Mouse (Mus musculus) stomach, embryonic 14.5 days (tissue): Measurements from ENCODE around the gene Efna5. TPM values are rescaled to one million over a fixed set of nuclear protein-coding genes. Genes with fewer than 3 reads are reported as not detected.

Experiments used
- ATAC-seq: fragments of 200-750 bp; cut with Nextera tagmentation; 2 replicates; pipeline ENCODE4 v1.8.0; 2017; ENCODE audit warnings: low read depth, moderate TSS enrichment; ENCODE audit not compliant: insufficient number of reproducible peaks, insufficient read depth, low FRiP score
- H3K27ac ChIP-seq: fragments of 300-500 bp; sonication (generic); 2 replicates; pipeline ENCODE4 v1.5.1; 2014; ENCODE audit warnings: mild to moderate bottlenecking, low read length, moderate library complexity, mixed read lengths
- H3K27me3 ChIP-seq: fragments of 300-500 bp; sonication (generic); 2 replicates; pipeline ENCODE4 v1.6.1; 2014; ENCODE audit warnings: low read length, control low read depth, mixed read lengths; ENCODE audit not compliant: control insufficient read depth, insufficient read depth
- H3K36me3 ChIP-seq: fragments of 300-500 bp; sonication (generic); 2 replicates; pipeline ENCODE4 v1.6.1; 2014; ENCODE audit warnings: mild to moderate bottlenecking, control low read depth, low read length, moderate library complexity, mixed read lengths; ENCODE audit not compliant: control insufficient read depth, insufficient read depth
- H3K4me1 ChIP-seq: fragments of 300-500 bp; sonication (generic); 2 replicates; pipeline ENCODE4 v1.6.1; 2014; ENCODE audit warnings: low read length, control low read depth, mixed read lengths; ENCODE audit not compliant: control insufficient read depth, insufficient read depth
- H3K4me2 ChIP-seq: fragments of 300-500 bp; sonication (generic); replicated peaks from 2 replicates; pipeline ENCODE4 v1.6.1; 2014; ENCODE audit warnings: low read depth, low read length, control low read depth
- H3K4me3 ChIP-seq: fragments of 300-500 bp; sonication (generic); 2 replicates; pipeline ENCODE4 v1.5.1; 2014; ENCODE audit warnings: low read depth, low read length, control low read depth
- H3K9ac ChIP-seq: fragments of 300-500 bp; sonication (generic); replicated peaks from 2 replicates; pipeline ENCODE4 v1.6.1; 2014; ENCODE audit warnings: low read depth, mild to moderate bottlenecking, control low read depth, low read length, moderate library complexity, mixed read lengths
- H3K9me3 ChIP-seq: fragments of 300-500 bp; sonication (generic); 2 replicates; pipeline ENCODE4 v1.6.1; 2016; ENCODE audit warnings: low read depth, low read length, control low read depth; ENCODE audit not compliant: control insufficient read depth
- WGBS: fragments of 180-500 bp; shearing (Covaris S2); extraction: QIAGEN DNeasy Blood & Tissue Kit; methylation state at CpG from one replicate; pipeline ENCODE4 v1.1.7; 2014; 5-methylcytosine and 5-hydroxymethylcytosine counted together
- polyA plus RNA-seq: library from polyadenylated mRNA; unstranded; fragments of >200 nt; fragmentation: Nextera tagmentation; extraction: Ambion mirVana; gene quantifications from 2 replicates; pipeline ENCODE4 v1.2.1, GENCODE M21; 2014

The Efna5 gene
- polyA plus RNA-seq, 1 experiment from 2014 or later = 58.6 TPM

DNA sequence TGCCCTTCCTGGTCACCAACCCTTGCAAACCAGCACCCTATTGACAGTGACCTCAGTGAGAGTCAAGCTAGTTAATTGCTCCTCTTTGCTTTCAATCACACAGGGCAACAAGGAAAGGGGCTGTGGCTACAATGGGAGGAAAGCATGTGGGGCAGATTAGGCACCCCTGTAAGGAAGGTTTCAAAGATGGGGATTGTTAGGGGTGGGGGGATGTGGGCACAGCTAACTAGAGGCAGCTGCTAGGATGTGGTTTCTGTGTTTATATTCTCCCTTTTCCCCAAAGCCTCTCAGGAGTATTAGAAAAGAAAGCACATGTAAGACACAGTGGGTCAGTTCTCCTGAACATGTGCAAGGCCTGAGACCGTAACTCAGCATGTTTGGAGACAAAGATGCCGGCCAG, 62.8 kb downstream of the Efna5 start:
- Histone ChIP-seq H3K27ac (no peak overlapping the region), H3K9ac (no peak overlapping the region), H3K4me1 (peaks cover 19% of the 10 kb centered on the region), H3K4me2 (no peak overlapping the region), H3K27me3 (no peaks in the 10 kb centered on the region), H3K4me3 (no peak overlapping the region), H3K36me3 (no peaks in the 10 kb centered on the region), H3K9me3 (no peaks in the 10 kb centered on the region)
- WGBS = 53% methylated on average over 2 of the region's 2 CpGs
- no peak for ATAC-seq

DNA sequence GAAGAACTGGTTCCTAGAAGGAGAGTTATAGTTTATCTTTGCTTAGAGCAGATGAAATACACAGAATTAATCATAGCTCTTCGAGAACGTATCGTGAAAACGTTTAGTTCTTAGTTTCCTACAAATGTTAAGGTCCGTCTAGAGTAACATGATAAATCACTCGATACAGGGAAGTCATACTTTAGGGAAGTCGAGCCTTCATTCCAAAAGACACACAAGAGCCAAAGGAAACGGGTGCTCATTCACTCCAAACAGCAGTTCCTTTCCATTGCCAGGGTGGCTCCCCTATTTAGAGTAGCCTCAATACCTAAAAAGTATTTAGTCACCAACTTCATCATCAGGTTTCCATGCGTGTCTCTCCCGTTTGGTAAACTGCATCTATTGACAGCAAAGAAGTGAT, 64.2 kb downstream of the Efna5 start:
- H3K27me3 ChIP-seq = no peaks in the 10 kb centered on the region
- H3K36me3 ChIP-seq = no peaks in the 10 kb centered on the region
- no peak overlapping the region for H3K4me3 ChIP-seq
- H3K9me3 ChIP-seq = no peaks in the 10 kb centered on the region
- H3K4me1 ChIP-seq = peaks cover 19% of the 10 kb centered on the region
- ATAC-seq = no peak
- no peak overlapping the region for H3K27ac ChIP-seq
- H3K9ac ChIP-seq = no peak overlapping the region
- WGBS = 36% methylated on average over 10 of the region's 10 CpGs
- no peak overlapping the region for H3K4me2 ChIP-seq

DNA sequence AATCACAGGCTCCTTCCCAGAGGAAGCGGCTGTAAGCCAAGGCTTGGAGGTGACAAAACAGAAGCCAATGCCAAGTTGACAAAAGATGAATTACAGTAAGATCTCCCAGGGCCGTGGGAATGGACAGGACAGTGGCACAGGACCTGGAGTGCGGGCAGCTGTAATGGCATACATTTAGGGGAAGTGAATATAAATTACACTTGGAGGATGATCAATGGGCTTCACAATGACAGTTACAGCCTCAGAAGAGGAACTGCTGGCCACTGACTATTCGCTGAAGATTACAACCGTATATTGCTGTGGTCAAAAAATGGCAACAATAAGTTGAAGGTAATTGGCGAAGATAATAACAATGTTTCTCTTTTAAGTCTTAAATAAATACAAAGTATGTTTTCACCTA, 67.7 kb downstream of the Efna5 start:
- no peak overlapping the region for H3K27ac ChIP-seq
- H3K4me3 ChIP-seq = no peak overlapping the region
- H3K36me3 ChIP-seq = no peaks in the 10 kb centered on the region
- H3K4me1 ChIP-seq = peaks cover 13% of the 10 kb centered on the region
- no peak for ATAC-seq
- 81% methylated on average over 6 of the region's 6 CpGs for WGBS
- no peaks in the 10 kb centered on the region for H3K9me3 ChIP-seq
- H3K4me2 ChIP-seq = no peak overlapping the region
- no peak overlapping the region for H3K9ac ChIP-seq
- no peaks in the 10 kb centered on the region for H3K27me3 ChIP-seq

DNA sequence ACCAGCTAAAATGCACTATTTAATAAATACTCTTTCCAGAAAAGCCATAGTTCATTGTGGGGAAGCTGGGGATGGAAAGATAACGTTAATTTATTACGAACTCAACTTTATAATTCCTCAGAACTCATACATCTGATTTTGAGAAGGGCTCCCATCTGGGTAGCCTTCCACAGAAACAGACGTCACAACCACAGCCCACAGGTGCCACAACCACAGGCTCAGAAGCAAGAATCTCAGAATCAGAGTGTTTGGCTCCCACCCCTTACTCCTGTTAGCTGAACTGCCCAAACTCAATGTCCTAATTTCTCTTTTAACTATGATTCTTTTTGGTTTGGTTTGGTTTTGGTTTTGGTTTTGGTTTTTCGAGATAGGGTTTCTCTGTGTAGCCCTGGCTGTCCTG, 73.2 kb downstream of the Efna5 start:
- Histone ChIP-seq H3K4me3 (no peak overlapping the region), H3K4me2 (no peak overlapping the region), H3K27me3 (no peaks in the 10 kb centered on the region), H3K9me3 (no peaks in the 10 kb centered on the region), H3K36me3 (no peaks in the 10 kb centered on the region), H3K27ac (no peak overlapping the region), H3K4me1 (no peaks in the 10 kb centered on the region), H3K9ac (no peak overlapping the region)
- ATAC-seq = no peak
- WGBS = 88% methylated on average over 4 of the region's 4 CpGs

DNA sequence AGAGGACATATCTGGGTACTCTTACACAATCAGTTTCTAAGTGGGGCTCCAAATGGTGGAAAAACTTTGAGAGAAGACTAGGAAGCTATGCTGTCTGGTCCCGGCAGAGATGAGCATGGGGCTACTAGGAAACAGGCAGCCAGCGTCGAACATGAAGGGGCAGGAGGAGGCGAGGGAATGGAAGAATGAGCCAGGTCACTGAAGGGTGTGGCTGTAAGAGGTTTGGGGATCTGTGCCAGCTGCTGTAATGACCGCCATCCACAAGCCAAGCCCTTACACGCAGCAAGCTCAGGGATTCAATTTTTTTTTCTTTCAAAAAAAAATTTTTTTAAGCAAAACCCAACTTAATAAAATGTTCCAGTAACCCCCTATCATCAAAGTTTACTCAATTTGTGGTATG, 74.5 kb downstream of the Efna5 start:
- H3K4me1 ChIP-seq = no peaks in the 10 kb centered on the region
- no peak overlapping the region for H3K9ac ChIP-seq
- no peaks in the 10 kb centered on the region for H3K27me3 ChIP-seq
- H3K9me3 ChIP-seq = no peaks in the 10 kb centered on the region
- H3K27ac ChIP-seq = no peak overlapping the region
- ATAC-seq = no peak
- no peak overlapping the region for H3K4me3 ChIP-seq
- no peak overlapping the region for H3K4me2 ChIP-seq
- no peaks in the 10 kb centered on the region for H3K36me3 ChIP-seq
- 80% methylated on average over 6 of the region's 6 CpGs for WGBS

DNA sequence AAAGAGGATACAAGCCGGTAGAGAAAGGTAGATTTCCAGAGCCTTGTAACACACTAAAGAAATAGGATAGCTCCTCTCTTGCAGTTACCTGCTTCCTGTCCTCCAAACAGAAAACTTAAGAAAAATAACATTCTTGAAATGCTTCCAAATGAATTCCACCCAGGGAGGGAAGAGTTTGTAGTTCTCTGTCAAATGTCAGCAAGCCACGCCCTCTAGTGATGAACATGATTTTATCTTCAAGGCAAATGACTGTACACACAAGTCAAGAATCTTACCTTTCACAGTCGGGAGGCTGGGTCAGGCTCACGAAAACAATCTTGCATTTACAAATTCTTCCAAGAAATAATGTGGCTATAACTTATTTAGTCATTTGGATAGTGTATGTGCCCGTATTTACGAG, 78.4 kb downstream of the Efna5 start:
- no peaks in the 10 kb centered on the region for H3K36me3 ChIP-seq
- no peaks in the 10 kb centered on the region for H3K9me3 ChIP-seq
- no peak for ATAC-seq
- no peak overlapping the region for H3K27ac ChIP-seq
- H3K9ac ChIP-seq = no peak overlapping the region
- H3K4me2 ChIP-seq = no peak overlapping the region
- H3K4me1 ChIP-seq = no peaks in the 10 kb centered on the region
- H3K27me3 ChIP-seq = no peaks in the 10 kb centered on the region
- no peak overlapping the region for H3K4me3 ChIP-seq
- 67% methylated on average over 6 of the region's 6 CpGs for WGBS

DNA sequence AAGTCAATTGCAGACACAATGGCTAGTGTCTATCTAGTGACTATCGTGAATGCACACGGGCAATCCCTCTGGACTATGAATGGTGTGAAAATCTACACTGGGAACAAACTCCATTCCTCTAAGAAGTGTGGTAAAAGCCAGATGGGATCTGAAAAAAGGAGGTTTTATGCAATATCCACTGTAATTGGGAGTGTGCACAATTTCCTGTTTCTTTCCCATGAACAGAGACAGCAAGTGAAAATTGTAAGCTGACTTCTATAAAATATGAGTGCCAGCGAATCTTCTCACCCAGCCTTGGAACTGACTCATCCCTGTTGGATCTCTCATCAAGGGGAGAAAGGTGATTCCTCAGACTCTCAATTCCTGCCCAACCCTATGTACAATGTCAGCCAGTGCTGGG, 83.8 kb downstream of the Efna5 start:
- Histone ChIP-seq H3K27ac (no peak overlapping the region), H3K4me3 (no peak overlapping the region), H3K4me2 (no peak overlapping the region), H3K9me3 (no peaks in the 10 kb centered on the region), H3K27me3 (no peaks in the 10 kb centered on the region), H3K36me3 (no peaks in the 10 kb centered on the region), H3K4me1 (0 out of 2 replicates have a peak, but pooled peaks cover 9% of the 10 kb centered on the region), H3K9ac (no peak overlapping the region)
- no peak for ATAC-seq
- 92% methylated on average over 3 of the region's 3 CpGs for WGBS

DNA sequence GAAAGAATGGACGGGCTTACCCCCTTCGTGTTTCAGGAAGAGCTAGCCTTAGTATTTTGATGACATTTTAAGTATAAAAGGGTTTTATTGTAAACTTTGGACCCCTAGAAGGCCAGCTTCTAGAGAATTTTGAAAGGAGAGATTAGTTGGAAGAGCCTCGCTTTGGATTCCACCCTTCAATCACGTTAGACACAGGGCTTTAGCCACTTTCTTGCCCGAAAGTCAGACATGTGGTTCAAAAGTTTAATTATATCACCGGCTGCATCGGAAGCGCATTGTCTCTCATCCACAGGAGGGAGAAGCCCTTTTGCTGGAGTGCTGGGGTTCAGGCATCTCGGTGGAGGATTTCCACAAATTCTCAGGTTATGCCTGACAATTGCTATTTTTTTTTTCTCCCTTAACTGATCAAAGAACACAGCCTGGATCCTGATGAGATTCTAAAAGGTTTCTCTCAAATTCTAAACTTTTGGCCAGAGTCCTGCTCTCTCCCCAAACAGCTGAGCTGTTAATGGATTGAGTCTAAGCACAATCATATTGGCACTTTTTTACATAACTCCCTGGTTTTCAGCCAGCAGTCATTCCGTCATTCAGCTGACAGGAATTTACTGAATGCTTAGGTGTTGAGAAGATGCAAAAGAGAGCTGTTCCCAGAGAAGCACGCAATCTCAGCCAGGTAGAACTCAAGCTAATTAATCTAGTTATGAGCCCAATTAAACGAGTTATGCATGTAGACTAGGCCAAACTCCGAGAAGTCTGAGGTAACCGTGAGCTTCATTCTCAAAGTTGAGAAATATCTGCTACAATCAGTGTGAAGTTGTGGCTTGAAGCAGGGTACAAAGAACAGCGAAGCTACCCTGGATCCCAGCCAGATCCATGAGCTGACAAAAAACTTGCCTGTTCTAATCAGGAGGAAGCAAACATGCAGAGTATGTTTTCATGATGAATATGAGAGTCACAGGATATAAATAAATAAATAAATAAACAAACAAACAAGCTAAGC, 91.5 kb downstream of the Efna5 start:
- no peaks in the 10 kb centered on the region for H3K9me3 ChIP-seq
- no peak for ATAC-seq
- H3K4me1 ChIP-seq = peaks cover 33% of the 10 kb centered on the region; the same call in 1 of the 2 replicates
- WGBS = 34% methylated on average over 15 of the region's 15 CpGs
- H3K27ac ChIP-seq = no peak overlapping the region
- no peak overlapping the region for H3K9ac ChIP-seq
- H3K4me3 ChIP-seq = no peak overlapping the region
- H3K27me3 ChIP-seq = no peaks in the 10 kb centered on the region
- H3K4me2 ChIP-seq = no peak overlapping the region
- no peaks in the 10 kb centered on the region for H3K36me3 ChIP-seq
